Mouse (Mus musculus): ENCODE results near the gene Gm49358.

GRCm38 (mm10) chr10:86836784-86837183, 73.0 kb downstream of the Gm49358 start:
- TF ChIP-seq POLR2A (IDR thresholded peaks at IDR 0.05; ENCODE audit: insufficient read depth, low read length) (no peak), CTCF (IDR thresholded peaks at IDR 0.05; ENCODE audit: low read depth, low read length) (no peak), EP300 (IDR thresholded peaks at IDR 0.05; ENCODE audit: insufficient read depth, low read depth, low read length) (no peak)
